Mouse (Mus musculus) layer of hippocampus, postnatal 10 days (tissue): ENCODE results near the gene Nos3. TPM values are rescaled to one million over a fixed set of nuclear protein-coding genes. Genes with fewer than 3 reads are reported as not detected.

ENCODE experiments used
- DNase-seq, 2 experiments: peaks; one replicate each; pipeline ENCODE4 v3.0.0; 2021; ENCODE audit warnings: low spot score in 2 of 2
- long read RNA-seq: library from polyadenylated mRNA; stranded (forward); transcript quantifications from one replicate; pipeline ENCODE4 v2.0.0, GENCODE M21; 2023
- total RNA-seq, 2 experiments: library from RNA; stranded (reverse); gene quantifications; 2 replicates each; pipeline ENCODE4 v1.2.3; 2021

Gene Nos3
- total RNA-seq = 10 to 100 TPM; 10.1 to 11.8 TPM
- long read RNA-seq, full-length matches to known transcripts = 6 of 11 reads
- long read RNA-seq, partial matches to known transcripts = 2 of 11 reads
- long read RNA-seq, other reads (novel, unspliced or antisense) = 3 of 11 reads

GRCm38 (mm10) chr5:24364508-24364907 lies at the start of gene Nos3:
Gene Nos3, plus strand, starts transcription at chr5:24364810.
- no peak for DNase-seq

DNA sequence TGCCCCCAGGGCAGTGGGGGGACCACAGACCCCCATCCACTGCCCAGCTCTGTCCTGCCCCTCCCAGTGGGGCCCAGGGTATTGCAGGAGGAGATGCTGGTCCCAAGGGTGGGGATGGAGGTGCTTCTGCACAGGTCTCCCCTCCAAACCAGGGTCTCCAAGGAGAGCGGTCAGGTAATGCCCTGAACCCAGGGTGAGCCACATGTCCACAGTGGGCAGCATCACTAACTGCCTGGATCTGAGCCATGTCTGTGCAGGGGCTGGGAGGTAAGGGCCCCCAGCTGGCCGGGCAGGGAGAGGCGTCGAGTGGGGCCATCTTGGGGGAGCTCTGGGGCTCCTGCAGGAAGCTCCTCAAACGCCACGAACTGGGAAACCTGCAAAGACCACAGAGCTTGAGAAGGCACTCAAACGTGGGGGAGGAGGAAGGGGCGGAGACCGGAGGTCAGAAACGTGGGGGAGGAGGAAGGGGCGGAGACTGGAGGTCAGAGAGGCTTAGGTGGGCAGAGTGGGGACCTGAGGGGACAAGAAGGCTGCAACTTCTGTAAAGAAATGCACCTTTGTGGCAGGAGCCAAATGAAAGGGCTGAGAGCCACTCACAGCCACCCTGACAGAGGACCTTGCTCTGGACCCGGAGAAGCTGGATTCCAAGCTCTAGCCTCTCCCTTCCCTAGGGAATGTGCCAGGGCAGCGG lies 44.7 kb upstream of the Nos3 start:
- no peak for DNase-seq

DNA sequence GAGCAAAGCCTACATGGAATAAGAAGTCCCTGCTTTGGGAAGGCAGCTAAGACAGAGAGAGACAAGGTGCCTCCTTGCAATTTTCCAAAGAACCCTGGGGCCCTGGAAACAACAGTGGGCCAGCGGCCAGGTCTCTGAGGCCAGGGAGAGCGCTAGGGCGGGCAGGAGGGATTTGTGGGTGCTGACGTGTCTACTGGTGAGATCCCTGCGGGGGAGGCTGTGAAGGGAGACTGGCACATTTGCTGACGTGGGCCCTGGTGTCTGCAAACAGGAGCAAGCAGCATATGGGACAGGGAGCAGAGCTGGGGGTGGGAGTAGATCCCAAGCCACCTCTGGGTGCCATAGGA lies 44.2 kb upstream of the Nos3 start:
- DNase-seq = no peak

- DNase-seq = no peak
Observed at GRCm38 (mm10) chr5:24320894-24321293, 43.7 kb upstream of the Nos3 start.

GRCm38 (mm10) chr5:24321711-24322682 lies 42.6 kb upstream of the Nos3 start:
- DNase-seq = no peak

DNA sequence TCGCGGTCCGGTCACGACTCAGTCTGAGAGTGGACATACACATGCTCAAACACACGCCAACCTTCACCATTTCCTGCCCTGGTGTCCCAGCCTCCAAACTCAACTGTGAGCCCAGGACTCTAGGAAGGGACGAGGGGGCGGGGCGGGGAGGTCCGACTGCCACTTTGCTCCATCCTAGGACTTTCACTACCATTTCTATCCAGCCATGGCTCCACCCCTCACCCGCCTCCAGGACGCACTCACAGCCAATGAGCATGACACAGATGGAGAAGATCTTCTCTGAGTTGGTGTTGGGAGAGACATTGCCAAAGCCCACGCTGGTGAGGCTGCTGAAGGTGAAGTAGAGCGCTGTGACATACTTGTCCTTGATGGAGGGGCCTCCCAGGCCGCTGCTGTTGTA lies 39.4 kb upstream of the Nos3 start:
- no peak for DNase-seq

GRCm38 (mm10) chr5:24326166-24326841 lies 38.3 kb upstream of the Nos3 start:
- no peak for DNase-seq

GRCm38 (mm10) chr5:24326842-24327417 lies 37.7 kb upstream of the Nos3 start:
- no peak for DNase-seq

GRCm38 (mm10) chr5:24328813-24329211 lies 35.8 kb upstream of the Nos3 start:
- no peak for DNase-seq

DNA sequence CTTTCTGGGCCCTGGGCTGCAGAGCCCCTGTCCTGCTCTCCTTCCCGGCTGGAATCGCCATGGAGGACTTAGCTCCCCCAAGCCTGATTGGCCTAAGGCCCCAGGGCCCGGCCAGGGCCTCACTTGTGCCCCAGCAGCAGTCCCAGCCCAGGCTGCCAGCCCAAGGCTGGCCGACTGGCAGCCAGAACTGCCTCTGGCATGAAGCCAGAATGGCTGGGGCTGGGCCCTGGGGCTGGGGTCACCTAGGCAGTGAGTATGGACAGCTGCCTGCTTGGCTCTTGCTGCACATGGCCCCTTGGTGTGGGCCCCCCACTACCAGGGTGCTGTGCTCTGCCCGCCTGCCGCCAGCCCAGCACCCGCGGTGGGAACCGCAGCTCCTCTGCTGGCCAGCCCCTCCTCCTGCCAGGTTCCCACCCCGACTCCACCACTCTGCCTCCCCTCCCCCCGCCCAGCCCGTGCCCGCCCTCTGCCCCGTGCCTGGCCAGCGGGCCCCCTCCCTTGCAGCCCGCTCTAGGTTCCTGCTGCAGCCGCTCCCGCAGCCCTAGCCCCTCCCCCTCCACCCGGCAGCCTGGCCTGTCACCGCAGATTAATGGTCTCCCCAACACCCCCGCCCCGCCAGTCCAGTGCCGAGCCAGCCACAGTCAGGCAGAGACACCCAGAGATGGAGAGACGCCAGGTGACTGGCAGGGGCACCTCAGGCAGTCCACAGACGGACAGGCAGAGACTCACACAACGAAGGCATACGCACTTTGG lies 35.2 kb upstream of the Nos3 start:
- DNase-seq = peak; percentile 49 to 63

DNA sequence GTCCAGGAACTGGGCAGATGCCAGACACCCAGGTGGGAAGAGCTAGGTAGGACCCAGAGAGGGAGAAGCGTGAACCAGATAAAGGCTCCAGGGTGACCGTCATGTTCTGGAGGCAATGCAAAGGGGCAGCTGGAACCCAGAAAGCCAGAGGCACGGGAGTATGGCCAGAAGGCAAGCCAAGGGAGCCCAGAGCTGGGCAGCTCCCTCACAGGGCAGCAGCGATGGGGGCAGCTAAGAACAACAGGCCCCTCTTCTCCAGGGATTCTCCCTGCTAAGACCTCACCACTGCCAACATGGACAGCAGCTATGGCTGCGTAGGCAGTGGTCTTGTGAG lies 34.7 kb upstream of the Nos3 start:
- no peak for DNase-seq

DNA sequence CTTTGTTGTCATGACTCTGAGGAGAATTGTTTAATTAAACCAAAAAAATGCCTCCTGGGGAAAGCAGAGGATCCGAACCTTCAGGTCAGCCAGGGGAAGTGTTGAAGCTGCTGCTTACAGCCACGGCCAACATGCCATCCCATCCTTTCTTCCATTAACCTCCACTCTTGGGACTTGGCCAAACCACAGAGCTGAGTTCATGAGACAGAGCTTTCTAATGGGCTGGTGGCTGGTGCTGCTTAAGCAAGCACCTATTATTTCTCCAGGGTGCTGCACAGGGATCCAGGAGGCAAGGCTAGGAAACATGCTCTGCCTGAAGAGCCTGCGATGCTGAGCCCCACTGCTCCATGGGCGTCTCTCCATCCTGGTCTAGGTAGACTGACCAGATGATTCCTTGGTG lies 32.2 kb upstream of the Nos3 start:
- no peak for DNase-seq

- no peak for DNase-seq
Observed at GRCm38 (mm10) chr5:24334749-24335148, 29.9 kb upstream of the Nos3 start.

GRCm38 (mm10) chr5:24335888-24336511 lies 28.6 kb upstream of the Nos3 start:
- DNase-seq = peak; percentile 62 to 69

DNA sequence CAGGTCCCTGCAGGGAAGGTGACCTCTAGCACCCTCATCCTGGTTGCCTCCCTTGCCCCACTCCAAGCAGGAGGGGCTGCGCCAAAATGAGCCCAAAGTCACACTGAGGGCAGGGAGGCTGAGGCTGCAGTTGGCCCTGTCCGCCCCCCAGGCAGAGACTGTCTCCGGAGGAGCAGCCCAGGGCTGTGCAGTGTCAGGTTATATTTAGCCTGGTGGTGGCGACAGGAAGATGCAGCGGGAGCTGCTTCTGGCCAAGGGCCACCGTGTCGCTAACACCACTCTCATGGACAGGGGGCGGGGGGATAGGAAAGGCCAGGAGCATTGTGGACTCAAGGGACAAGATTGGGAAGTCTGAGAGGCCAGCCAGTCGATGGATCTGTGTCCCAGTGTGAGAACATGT lies 27.2 kb upstream of the Nos3 start:
- no peak for DNase-seq

DNA sequence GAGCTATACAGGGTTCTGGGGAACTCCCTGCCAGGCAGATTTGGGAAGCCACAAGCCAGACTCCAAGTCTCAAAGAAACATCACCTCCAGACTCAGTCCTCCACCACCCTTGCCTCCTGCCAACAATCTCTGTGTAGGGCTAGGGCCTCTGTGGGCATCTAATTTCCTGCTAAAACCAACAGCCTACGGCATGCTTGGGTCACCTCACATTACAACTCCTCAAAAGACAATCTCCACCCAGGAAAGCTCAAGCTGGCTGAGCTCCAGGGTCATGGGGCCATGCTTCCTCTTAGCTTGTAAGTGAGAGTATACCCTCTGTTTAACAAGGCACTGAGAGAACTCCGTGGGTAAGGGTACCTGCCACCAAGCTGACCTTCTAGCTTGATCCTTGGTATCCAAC lies 26.8 kb upstream of the Nos3 start:
- DNase-seq = no peak

- DNase-seq = no peak
Observed at GRCm38 (mm10) chr5:24342205-24342963, 22.2 kb upstream of the Nos3 start.

- no peak for DNase-seq
Observed at GRCm38 (mm10) chr5:24342966-24343365, 21.6 kb upstream of the Nos3 start.

DNA sequence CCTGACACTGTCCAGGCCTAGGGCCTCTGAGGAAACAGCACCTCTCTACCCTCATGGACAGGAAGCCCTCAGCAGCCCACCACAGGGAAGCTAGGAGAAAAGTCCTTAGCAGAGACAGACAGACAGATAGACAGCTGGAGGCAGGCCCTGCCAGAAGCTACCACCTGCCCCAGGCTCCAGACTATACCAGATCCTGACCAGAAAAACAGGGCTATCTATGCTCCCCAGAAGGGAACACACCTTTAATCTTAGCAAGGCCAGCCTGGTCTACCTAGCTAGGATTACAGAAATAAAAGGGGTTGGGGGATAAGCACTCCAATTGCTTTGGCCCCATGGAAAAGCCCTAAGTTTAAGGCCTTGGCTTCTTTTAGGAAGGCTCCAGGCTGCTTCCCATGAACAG lies 21.2 kb upstream of the Nos3 start:
- DNase-seq = no peak
